8 mouse cellular contexts compared by ENCODE assay signal in genomic region chr1:171917305-171918039, GRCm38 (mm10). TPM values are rescaled to one million over a fixed set of nuclear protein-coding genes. Genes with fewer than 3 reads are reported as not detected.
A peak's percentile ranks its signal among the peaks of the same experiment; 100 is the strongest.
DNase-seq lines count a peak whose midpoint lies in the region; ATAC-seq lines count a peak whose summit lies in the region.
"Had no signal": no experiment of that assay in that cellular context is flagged by ENCODE, and none has a peak within 500 bp of the region (broad histone marks: within the 10 kb centered on the region; RNA-seq: fewer than 3 reads in every experiment).

TSS of gene Slamf6 (plus strand) at chr1:171917515.

- H3K4me3 ChIP-seq in forebrain, embryonic 14.5 days (ENCODE audit: low read depth, low read length): no peak within 1 kb of the TSS

- ATAC-seq in CD4-positive, CD25-positive, alpha-beta regulatory T cell, adult 4 months: peak; percentile 30
- peak; percentile 63 for ATAC-seq in common myeloid progenitor, adult 5-6 weeks (replicated peaks; ENCODE audit: low read depth, poor library complexity, severe bottlenecking)
- ATAC-seq in inflammation-experienced regulatory T-cells, adult 6 months: peak; percentile 23
- ATAC-seq in forebrain, embryonic 14.5 days: no peak
- ATAC-seq in cerebellum, adult (ENCODE audit: insufficient number of reproducible peaks, low FRiP score, low TSS enrichment): no peak

- 84% methylated on average over 14 of the region's 14 CpGs for WGBS in forebrain, embryonic 14.5 days

- no peaks in the 10 kb centered on the region for H3K9me3 ChIP-seq in forebrain, embryonic 14.5 days (replicated peaks; ENCODE audit: control insufficient read depth, low read length)

- H3K36me3 ChIP-seq in forebrain, embryonic 14.5 days (ENCODE audit: control insufficient read depth, insufficient read depth, low read length): no peaks in the 10 kb centered on the region

- no peak within 1 kb of the TSS for H3K27ac ChIP-seq in forebrain, embryonic 14.5 days (ENCODE audit: low read depth, low read length)

- no peaks in the 10 kb centered on the region for H3K4me1 ChIP-seq in forebrain, embryonic 14.5 days (ENCODE audit: control insufficient read depth, insufficient read depth, low read length)

- no peak within 1 kb of the TSS for H3K9ac ChIP-seq in forebrain, embryonic 14.5 days (ENCODE audit: low read length)

- peak; percentile 50 to 61 for DNase-seq in spleen, adult 18-20 months
- DNase-seq in forebrain, embryonic 14.5 days (ENCODE audit: low spot score): no peak
- DNase-seq in layer of hippocampus, postnatal 36 days: no peak
- DNase-seq: kidney, postnatal 25 days had no signal

- H3K4me2 ChIP-seq in forebrain, embryonic 14.5 days (ENCODE audit: low read length): no peak within 1 kb of the TSS

- H3K27me3 ChIP-seq in forebrain, embryonic 14.5 days (replicated peaks; ENCODE audit: control insufficient read depth, insufficient read depth, low read length): no peaks in the 10 kb centered on the region

RNA-seq across cellular contexts. Expression of gene Slamf6, which starts in this region (rescaled TPM):
- 100 to 1,000 TPM; 266 to 302 TPM for polyA plus RNA-seq in CD4-positive, CD25-positive, alpha-beta regulatory T cell, adult 4 months (2017; shearing (Covaris generic))
- 0.10 and 0.87 TPM in 2 replicates for total RNA-seq in common myeloid progenitor, adult 5-6 weeks (2017)
- polyA plus RNA-seq in inflammation-experienced regulatory T-cells, adult 6 months (2017; shearing (Covaris generic)): 100 to 1,000 TPM; 306 to 408 (median 373) TPM
- 0.40 TPM in 1 of 2 replicates, not detected in the other for polyA plus RNA-seq in forebrain, embryonic 14.5 days (2014; fragmentation: Nextera tagmentation; extraction: Ambion mirVana)
- total RNA-seq in layer of hippocampus, postnatal 36 days (2021): not detected

Comparison
In these comparisons a context has a peak if more than half of its experiments do, and no peak if none do; other contexts are left out.
1. RNA of gene Slamf6 (polyA plus RNA-seq): 306 to 408 TPM in inflammation-experienced regulatory T-cells, adult 6 months and 266 to 302 TPM in CD4-positive, CD25-positive, alpha-beta regulatory T cell, adult 4 months; 0.40 TPM in forebrain, embryonic 14.5 days; every median in the first group is over 100 times any median in the second.
2. Peak in ATAC-seq in common myeloid progenitor, adult 5-6 weeks; RNA of the gene not detected or under 1 TPM.
3. ATAC-seq: peak in CD4-positive, CD25-positive, alpha-beta regulatory T cell, adult 4 months (single experiment) and inflammation-experienced regulatory T-cells, adult 6 months (single experiment); none in forebrain, embryonic 14.5 days (single experiment) and cerebellum, adult (single experiment).
4. DNase-seq: peak in spleen, adult 18-20 months (2 of 2); none in forebrain, embryonic 14.5 days (single experiment) and layer of hippocampus, postnatal 36 days (0 of 2).